Mouse (Mus musculus) liver, embryonic 14.5 days (tissue): ENCODE measurements around the gene Rnase2b.

Experiments
- CTCF ChIP-seq: IDR thresholded peaks from 2 replicates; pipeline ENCODE4 v1.5.1; 2016; ENCODE audit warnings: antibody characterized with exemption, low read depth, control low read depth
- EP300 ChIP-seq: IDR thresholded peaks from 2 replicates; pipeline ENCODE4 v1.6.1; 2016; ENCODE audit warnings: antibody characterized with exemption, low read depth

DNA sequence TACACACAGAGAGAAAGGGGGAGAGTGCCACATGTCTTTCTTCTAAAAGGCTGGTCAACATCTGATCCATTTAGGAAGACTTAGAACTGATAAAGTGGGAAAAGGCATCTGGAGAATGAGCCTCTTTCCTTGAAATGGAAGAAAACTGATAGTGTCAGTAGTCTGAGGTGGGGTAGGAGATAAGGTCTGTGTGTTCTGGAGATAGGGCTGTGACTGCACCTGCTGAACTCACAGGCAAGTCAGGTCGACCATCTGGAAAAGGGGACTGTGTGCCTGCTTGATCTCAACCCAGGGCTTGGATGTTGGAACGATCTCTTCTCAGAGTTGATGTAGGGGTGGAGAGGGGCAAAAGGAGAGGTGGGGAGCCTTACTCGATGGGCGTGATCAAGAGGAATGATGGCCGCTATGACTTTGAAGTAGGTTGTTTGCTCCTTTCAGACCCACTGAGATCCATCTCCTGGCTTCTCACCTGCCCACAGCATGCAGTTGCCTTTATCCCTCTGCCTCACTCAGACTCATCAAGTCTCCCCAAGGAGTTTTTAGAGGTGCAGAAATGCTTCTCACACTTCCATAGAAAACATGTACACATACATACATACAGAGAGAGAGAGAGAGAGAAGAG lies 9.7 kb upstream of the Rnase2b start:
- TF ChIP-seq CTCF (no peak), EP300 (peak; percentile 89)
